Mouse (Mus musculus): Measurements from ENCODE around the gene Ch25h.
A peak's percentile ranks its signal among the peaks of the same experiment; 100 is the strongest.

The Ch25h gene

GRCm38 (mm10) chr19:34474991-34475971 is at the start of gene Ch25h:
Ch25h (minus strand) TSS chr19:34475164.
- DNase-seq (ENCODE audit: low read depth, low spot score) = peak; percentile 25
- Histone ChIP-seq H3K27me3 (ENCODE audit: control insufficient read depth, insufficient read depth, low read length, poor library complexity, severe bottlenecking) (peaks cover 2% of the 10 kb centered on the region; the same call in 1 of the 2 replicates), H3K36me3 (ENCODE audit: control insufficient read depth, insufficient read depth, low read length, poor library complexity, severe bottlenecking) (no peaks in the 10 kb centered on the region)

GRCm38 (mm10) chr19:34524646-34525045 is 49.7 kb upstream of the Ch25h start:
- H3K36me3 ChIP-seq (ENCODE audit: control insufficient read depth, insufficient read depth, low read length, poor library complexity, severe bottlenecking) = peaks cover 2% of the 10 kb centered on the region; the same call in 1 of the 2 replicates
- no peak for DNase-seq (ENCODE audit: low read depth, low spot score)
- H3K27me3 ChIP-seq (ENCODE audit: control insufficient read depth, insufficient read depth, low read length, poor library complexity, severe bottlenecking) = no peaks in the 10 kb centered on the region

GRCm38 (mm10) chr19:34523106-34523725 is 48.3 kb upstream of the Ch25h start:
- H3K36me3 ChIP-seq (ENCODE audit: control insufficient read depth, insufficient read depth, low read length, poor library complexity, severe bottlenecking) = peaks cover 2% of the 10 kb centered on the region; the same call in 1 of the 2 replicates

GRCm38 (mm10) chr19:34521978-34522377 is 47.0 kb upstream of the Ch25h start:
- H3K36me3 ChIP-seq (ENCODE audit: control insufficient read depth, insufficient read depth, low read length, poor library complexity, severe bottlenecking) = peaks cover 2% of the 10 kb centered on the region

More at GRCm38 (mm10) chr19:34523106-34523725, 48.3 kb upstream of the Ch25h start:
- H3K27me3 ChIP-seq (ENCODE audit: control insufficient read depth, insufficient read depth, low read length, poor library complexity, severe bottlenecking) = no peaks in the 10 kb centered on the region
- no peak for DNase-seq (ENCODE audit: low read depth, low spot score)

GRCm38 (mm10) chr19:34521361-34521760 is 46.4 kb upstream of the Ch25h start:
- peak; percentile 28 for DNase-seq (ENCODE audit: low read depth, low spot score)
- peaks cover 2% of the 10 kb centered on the region for H3K36me3 ChIP-seq (ENCODE audit: control insufficient read depth, insufficient read depth, low read length, poor library complexity, severe bottlenecking)
- no peaks in the 10 kb centered on the region for H3K27me3 ChIP-seq (ENCODE audit: control insufficient read depth, insufficient read depth, low read length, poor library complexity, severe bottlenecking)

More at GRCm38 (mm10) chr19:34521978-34522377, 47.0 kb upstream of the Ch25h start:
- no peaks in the 10 kb centered on the region for H3K27me3 ChIP-seq (ENCODE audit: control insufficient read depth, insufficient read depth, low read length, poor library complexity, severe bottlenecking)
- DNase-seq (ENCODE audit: low read depth, low spot score) = no peak

GRCm38 (mm10) chr19:34520051-34520450 is 45.1 kb upstream of the Ch25h start:
- Histone ChIP-seq H3K27me3 (ENCODE audit: control insufficient read depth, insufficient read depth, low read length, poor library complexity, severe bottlenecking) (no peaks in the 10 kb centered on the region), H3K36me3 (ENCODE audit: control insufficient read depth, insufficient read depth, low read length, poor library complexity, severe bottlenecking) (peaks cover 2% of the 10 kb centered on the region)
- DNase-seq (ENCODE audit: low read depth, low spot score) = no peak

GRCm38 (mm10) chr19:34519646-34520045 is 44.7 kb upstream of the Ch25h start:
- H3K36me3 ChIP-seq (ENCODE audit: control insufficient read depth, insufficient read depth, low read length, poor library complexity, severe bottlenecking) = peaks cover 2% of the 10 kb centered on the region
- DNase-seq (ENCODE audit: low read depth, low spot score) = no peak
- no peaks in the 10 kb centered on the region for H3K27me3 ChIP-seq (ENCODE audit: control insufficient read depth, insufficient read depth, low read length, poor library complexity, severe bottlenecking)

- no peaks in the 10 kb centered on the region for H3K27me3 ChIP-seq (ENCODE audit: control insufficient read depth, insufficient read depth, low read length, poor library complexity, severe bottlenecking)
- peaks cover 2% of the 10 kb centered on the region for H3K36me3 ChIP-seq (ENCODE audit: control insufficient read depth, insufficient read depth, low read length, poor library complexity, severe bottlenecking)
- DNase-seq (ENCODE audit: low read depth, low spot score) = no peak
Measured at GRCm38 (mm10) chr19:34518786-34519185, 43.8 kb upstream of the Ch25h start.

- DNase-seq (ENCODE audit: low read depth, low spot score) = no peak
- H3K36me3 ChIP-seq (ENCODE audit: control insufficient read depth, insufficient read depth, low read length, poor library complexity, severe bottlenecking) = no peaks in the 10 kb centered on the region; the same call in 1 of the 2 replicates
Measured at GRCm38 (mm10) chr19:34517812-34518594, 43.0 kb upstream of the Ch25h start.

GRCm38 (mm10) chr19:34517197-34517596 is 42.2 kb upstream of the Ch25h start:
- Histone ChIP-seq H3K27me3 (ENCODE audit: control insufficient read depth, insufficient read depth, low read length, poor library complexity, severe bottlenecking) (no peaks in the 10 kb centered on the region), H3K36me3 (ENCODE audit: control insufficient read depth, insufficient read depth, low read length, poor library complexity, severe bottlenecking) (no peaks in the 10 kb centered on the region; the same call in 1 of the 2 replicates)
- no peak for DNase-seq (ENCODE audit: low read depth, low spot score)

More at GRCm38 (mm10) chr19:34517812-34518594, 43.0 kb upstream of the Ch25h start:
- no peaks in the 10 kb centered on the region for H3K27me3 ChIP-seq (ENCODE audit: control insufficient read depth, insufficient read depth, low read length, poor library complexity, severe bottlenecking)

GRCm38 (mm10) chr19:34516346-34516745 is 41.4 kb upstream of the Ch25h start:
- DNase-seq (ENCODE audit: low read depth, low spot score) = no peak
- Histone ChIP-seq H3K36me3 (ENCODE audit: control insufficient read depth, insufficient read depth, low read length, poor library complexity, severe bottlenecking) (no peaks in the 10 kb centered on the region; the same call in 1 of the 2 replicates), H3K27me3 (ENCODE audit: control insufficient read depth, insufficient read depth, low read length, poor library complexity, severe bottlenecking) (no peaks in the 10 kb centered on the region)

GRCm38 (mm10) chr19:34515681-34516080 is 40.7 kb upstream of the Ch25h start:
- H3K27me3 ChIP-seq (ENCODE audit: control insufficient read depth, insufficient read depth, low read length, poor library complexity, severe bottlenecking) = no peaks in the 10 kb centered on the region
- peak; percentile 52 for DNase-seq (ENCODE audit: low read depth, low spot score)
- H3K36me3 ChIP-seq (ENCODE audit: control insufficient read depth, insufficient read depth, low read length, poor library complexity, severe bottlenecking) = no peaks in the 10 kb centered on the region; the same call in 1 of the 2 replicates

GRCm38 (mm10) chr19:34511528-34511927 is 36.6 kb upstream of the Ch25h start:
- H3K27me3 ChIP-seq (ENCODE audit: control insufficient read depth, insufficient read depth, low read length, poor library complexity, severe bottlenecking) = no peaks in the 10 kb centered on the region
- no peak for DNase-seq (ENCODE audit: low read depth, low spot score)
- peaks cover 3% of the 10 kb centered on the region; the same call in 1 of the 2 replicates for H3K36me3 ChIP-seq (ENCODE audit: control insufficient read depth, insufficient read depth, low read length, poor library complexity, severe bottlenecking)

- peak; percentile 21 for DNase-seq (ENCODE audit: low read depth, low spot score)
- H3K27me3 ChIP-seq (ENCODE audit: control insufficient read depth, insufficient read depth, low read length, poor library complexity, severe bottlenecking) = no peaks in the 10 kb centered on the region
- peaks cover 4% of the 10 kb centered on the region for H3K36me3 ChIP-seq (ENCODE audit: control insufficient read depth, insufficient read depth, low read length, poor library complexity, severe bottlenecking)
Measured at GRCm38 (mm10) chr19:34510717-34511116, 35.8 kb upstream of the Ch25h start.
